Mouse (Mus musculus) ES-E14 (cell line): Measurements from ENCODE around the gene Ntn1. TPM values are rescaled to one million over a fixed set of nuclear protein-coding genes. Genes with fewer than 3 reads are reported as not detected.

Source experiments
- DNase-seq: peaks from one replicate; pipeline ENCODE4 v3.0.0-alpha.2; 2013; ENCODE audit warnings: low read depth, low spot score
- H3K27ac ChIP-seq: 2 replicates; pipeline ENCODE4 v1.5.1; 2012; ENCODE audit warnings: low read depth, mild to moderate bottlenecking, low read length, moderate library complexity, mixed read lengths; ENCODE audit not compliant: poor library complexity, insufficient read depth, severe bottlenecking
- H3K36me3 ChIP-seq: 2 replicates; pipeline ENCODE4 v1.6.1; 2012; ENCODE audit warnings: mild to moderate bottlenecking, low read length, moderate library complexity, mixed read lengths; ENCODE audit not compliant: control insufficient read depth, poor library complexity, insufficient read depth, severe bottlenecking
- H3K4me1 ChIP-seq, 2 experiments: fragments of 150-350 bp in 1 of 2; sonication (generic) in 1 of 2; 2 replicates each; pipeline ENCODE4 v1.6.1; 2012; ENCODE audit warnings: low read length in 2 of 2, mild to moderate bottlenecking in 1 of 2, mixed read lengths in 1 of 2; ENCODE audit not compliant: control insufficient read depth in 2 of 2, insufficient read depth in 2 of 2, poor library complexity in 1 of 2
- H3K4me3 ChIP-seq, 2 experiments: fragments of 150-350 bp in 1 of 2; sonication (generic) in 1 of 2; 2 replicates each; pipeline ENCODE4 v1.5.1; 2012; ENCODE audit warnings: low read length in 2 of 2, low read depth in 1 of 2, mild to moderate bottlenecking in 1 of 2, mixed read lengths in 1 of 2; ENCODE audit not compliant: insufficient read depth in 1 of 2, poor library complexity in 1 of 2, severe bottlenecking in 1 of 2
- H3K9ac ChIP-seq: 2 replicates; pipeline ENCODE4 v1.6.1; 2012; ENCODE audit warnings: low read depth, mild to moderate bottlenecking, low read length, mixed read lengths; ENCODE audit not compliant: poor library complexity, insufficient read depth, severe bottlenecking
- H3K9me3 ChIP-seq: fragments of 150-350 bp; sonication (generic); 2 replicates; pipeline ENCODE4 v1.6.1; 2012; ENCODE audit warnings: low read depth, mild to moderate bottlenecking, low read length; ENCODE audit not compliant: control insufficient read depth, insufficient read depth
- CHD2 ChIP-seq: IDR thresholded peaks from 2 replicates; pipeline ENCODE4 v1.6.1; 2014; ENCODE audit warnings: mild to moderate bottlenecking, low read depth, low read length, inconsistent platforms
- HCFC1 ChIP-seq: IDR thresholded peaks from 2 replicates; pipeline ENCODE4 v1.6.1; 2012; ENCODE audit warnings: low read length, inconsistent platforms, borderline replicate concordance; ENCODE audit not compliant: insufficient read depth
- MAFK ChIP-seq: IDR thresholded peaks from 2 replicates; pipeline ENCODE4 v1.6.1; 2014; ENCODE audit warnings: mild to moderate bottlenecking, low read depth, low read length, inconsistent platforms; ENCODE audit not compliant: insufficient read depth
- ZC3H11A ChIP-seq: IDR thresholded peaks from 2 replicates; pipeline ENCODE4 v1.6.1; 2012; ENCODE audit warnings: low read depth, mild to moderate bottlenecking, inconsistent platforms, low read length, borderline replicate concordance
- ZNF384 ChIP-seq: IDR thresholded peaks from 2 replicates; pipeline ENCODE4 v1.6.1; 2012; ENCODE audit warnings: low read depth, low read length, inconsistent platforms
- in situ Hi-C, 2 experiments: fragments of 600-800 bp; cut with MboI; formaldehyde crosslinking; loops; one replicate each; pipeline ENCODE4 v1.15.1; 2025; ENCODE audit warnings: low sequenced_read_pairs in 2 of 2, inconsistent platforms in 1 of 2; ENCODE audit not compliant: unreplicated experiment in 2 of 2
- total RNA-seq: library from RNA; depleted of rRNA; stranded (reverse); fragments of 300-350 nt; gene quantifications from 2 replicates; pipeline ENCODE4 v1.2.3, GENCODE M21; 2012

The Ntn1 gene
- total RNA-seq, 1 experiment, result 22.6 TPM

DNA sequence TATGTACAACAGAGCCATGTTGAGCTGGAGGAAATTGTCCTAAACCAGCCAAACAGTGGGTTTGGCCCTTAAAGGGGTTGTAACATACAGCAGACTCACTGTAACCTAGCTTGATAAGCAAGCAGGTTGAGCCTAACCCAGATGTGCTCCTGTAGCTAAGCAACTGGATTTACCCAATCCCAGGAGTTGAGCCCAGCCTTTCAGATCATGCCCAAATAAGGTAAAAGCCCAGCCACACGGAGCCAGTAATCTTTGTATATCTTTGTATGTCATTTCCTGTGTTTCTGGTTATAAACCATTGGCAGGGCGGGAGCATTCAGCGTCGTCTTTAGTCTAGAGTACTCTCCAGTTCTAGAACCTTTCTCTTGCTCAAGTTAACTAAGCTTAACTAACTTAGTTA is 224.1 kb downstream of the Ntn1 start:
- no peak for DNase-seq
- no peak overlapping the region for H3K27ac ChIP-seq
- TF ChIP-seq MAFK (no peak), ZC3H11A (no peak), HCFC1 (no peak), ZNF384 (no peak), CHD2 (no peak)

GRCm38 (mm10) chr11:68172648-68173045 is 228.0 kb downstream of the Ntn1 start:
- no peak for TF ChIP-seq HCFC1
- no peak for TF ChIP-seq MAFK
- TF ChIP-seq CHD2, result no peak
- TF ChIP-seq ZNF384, result no peak
- Histone ChIP-seq H3K9ac (no peak overlapping the region), H3K9me3 (no peaks in the 10 kb centered on the region), H3K36me3 (no peaks in the 10 kb centered on the region), H3K4me1 (no peaks in the 10 kb centered on the region; a peak in 1 of 4 replicates), H3K27ac (no peak overlapping the region), H3K4me3 (no peak overlapping the region)
- DNase-seq, result no peak
- in situ Hi-C loops, result no loop called here

More for the DNA sequence above, 224.1 kb downstream of the Ntn1 start:
- Histone ChIP-seq H3K9me3 (no peaks in the 10 kb centered on the region), H3K36me3 (no peaks in the 10 kb centered on the region), H3K4me1 (no peaks in the 10 kb centered on the region; a peak in 1 of 4 replicates), H3K9ac (no peak overlapping the region), H3K4me3 (no peak overlapping the region)
- in situ Hi-C loops, result no loop called here

DNA sequence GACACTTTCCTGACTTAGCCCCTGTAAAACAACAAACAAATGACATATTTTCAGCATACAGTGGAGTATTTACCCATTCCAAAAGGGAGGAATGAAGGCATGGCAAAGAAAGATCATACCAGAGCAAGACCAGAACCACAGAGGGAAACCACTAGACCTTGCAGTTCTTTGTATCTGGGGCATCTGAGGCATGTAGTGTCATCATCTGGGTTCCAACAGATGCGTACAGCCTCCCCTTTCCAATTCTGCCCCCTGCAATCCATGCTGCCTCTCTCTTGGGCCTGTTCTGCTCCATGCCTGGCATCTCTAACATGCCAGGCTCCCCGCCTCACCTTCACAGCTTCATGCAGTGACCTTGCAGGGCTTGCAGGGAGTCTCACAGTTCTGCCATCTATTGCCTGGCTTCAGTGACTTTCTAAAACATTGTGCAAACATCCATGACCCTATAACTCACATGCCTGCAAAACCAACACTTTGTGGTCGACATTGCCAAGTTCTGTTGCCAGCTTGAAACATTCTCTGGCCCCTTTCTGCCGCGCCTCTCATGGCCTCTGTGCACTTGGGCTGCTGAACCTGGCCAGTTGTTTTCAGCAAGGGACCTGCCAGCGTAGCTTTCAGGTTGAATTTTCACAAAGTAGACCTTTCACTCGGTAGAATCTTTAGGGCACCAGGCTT is 228.5 kb downstream of the Ntn1 start:
- Histone ChIP-seq H3K4me1 (no peaks in the 10 kb centered on the region), H3K9ac (no peak overlapping the region), H3K9me3 (no peaks in the 10 kb centered on the region), H3K4me3 (no peak overlapping the region), H3K27ac (no peak overlapping the region), H3K36me3 (no peaks in the 10 kb centered on the region)
- TF ChIP-seq MAFK (no peak), ZC3H11A (no peak), CHD2 (no peak), ZNF384 (no peak), HCFC1 (no peak)
- DNase-seq, result no peak
- in situ Hi-C loops, result no loop called here

DNA sequence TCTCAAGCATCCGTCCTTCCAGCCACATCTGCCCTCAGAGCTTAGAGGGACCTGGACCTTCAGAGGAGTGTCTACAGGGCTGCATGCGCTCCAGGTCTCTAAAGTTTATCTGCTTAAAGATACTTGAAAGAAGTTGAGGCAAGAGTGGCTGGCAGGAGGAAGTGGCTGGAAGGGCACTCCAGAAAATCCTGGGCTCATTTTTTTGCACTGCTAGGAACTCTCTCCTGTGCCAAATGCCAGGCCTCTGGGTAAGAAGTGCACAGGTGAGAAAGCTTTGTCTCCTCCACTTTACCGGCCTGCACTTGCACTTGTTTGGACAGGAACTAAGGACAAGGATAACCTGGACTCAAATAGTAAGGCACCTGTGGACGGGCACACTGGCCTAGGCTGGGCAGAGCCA is 232.2 kb downstream of the Ntn1 start:
- no peak for TF ChIP-seq ZNF384
- no peak for TF ChIP-seq ZC3H11A
- TF ChIP-seq MAFK, result no peak
- TF ChIP-seq CHD2, result no peak
- no peak for TF ChIP-seq HCFC1
- in situ Hi-C loops, result no loop called here
- peaks cover 0 to 5% of the 10 kb centered on the region in 2 experiments; a peak in 1 of 4 replicates for H3K4me1 ChIP-seq
- no peaks in the 10 kb centered on the region for H3K36me3 ChIP-seq
- no peak overlapping the region for H3K27ac ChIP-seq
- no peak overlapping the region for H3K9ac ChIP-seq
- no peaks in the 10 kb centered on the region for H3K9me3 ChIP-seq
- no peak overlapping the region for H3K4me3 ChIP-seq
- DNase-seq, result no peak

GRCm38 (mm10) chr11:68164408-68164807 is 236.2 kb downstream of the Ntn1 start:
- no peak for DNase-seq
- TF ChIP-seq ZNF384 (peak; percentile 77), MAFK (no peak)
- in situ Hi-C loops, result no loop called here
- Histone ChIP-seq H3K4me1 (peaks cover 0 to 5% of the 10 kb centered on the region in 2 experiments; a peak in 1 of 4 replicates), H3K9ac (no peak overlapping the region), H3K27ac (no peak overlapping the region), H3K9me3 (no peaks in the 10 kb centered on the region), H3K36me3 (no peaks in the 10 kb centered on the region), H3K4me3 (no peak overlapping the region)
